Mouse (Mus musculus): ENCODE results near the gene C77080. TPM values are rescaled to one million over a fixed set of nuclear protein-coding genes. Genes with fewer than 3 reads are reported as not detected.

C77080 gene
- polyA plus RNA-seq, 1 experiment from 2014 or later, result 3.3 TPM

DNA sequence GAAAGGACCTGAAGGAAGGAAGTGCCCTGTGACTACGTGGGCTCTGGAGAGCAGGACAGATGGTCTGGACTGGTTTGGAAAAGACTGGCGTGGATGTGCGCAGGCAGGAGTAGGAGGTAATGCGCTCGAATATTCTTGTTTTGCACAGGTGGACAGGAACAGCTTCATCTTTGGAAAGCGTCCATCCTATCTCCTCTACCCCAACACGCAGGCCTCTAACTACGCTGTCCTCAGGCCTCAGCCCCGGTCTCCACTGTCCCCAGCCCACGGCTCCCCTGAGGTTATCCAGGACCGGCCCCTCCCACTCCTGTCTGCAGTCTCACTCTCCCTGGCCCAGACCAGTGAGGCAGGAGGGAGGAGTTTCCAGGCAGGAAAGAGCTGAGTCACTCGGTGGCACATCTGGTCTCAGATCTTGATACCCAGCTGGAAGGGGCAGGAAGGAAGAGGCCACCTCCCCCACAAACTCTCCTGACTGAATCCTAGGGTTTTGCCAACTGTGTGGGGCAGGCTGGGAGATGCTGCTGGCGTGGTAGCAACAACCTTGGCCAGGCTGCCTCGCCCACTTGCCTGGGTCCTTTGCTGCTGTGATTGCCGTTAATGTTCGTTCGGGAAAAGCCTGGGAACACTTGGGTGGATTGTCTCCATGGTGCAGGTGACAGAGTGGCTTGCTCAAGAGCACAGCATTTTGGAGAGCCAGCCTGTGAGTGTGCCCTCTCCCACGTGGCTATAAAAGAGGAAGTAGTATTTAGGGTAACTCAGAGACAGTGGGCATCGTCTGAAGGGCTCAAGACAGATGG is 2.2 kb upstream of the C77080 start:
- Histone ChIP-seq H3K27ac (peak overlapping the region; percentile 70), H3K27me3 (ENCODE audit: poor library complexity, severe bottlenecking) (peaks cover 16% of the 10 kb centered on the region; the same call in 1 of the 2 replicates), H3K36me3 (replicated peaks) (no peaks in the 10 kb centered on the region), H3K9me3 (no peaks in the 10 kb centered on the region), H3K4me1 (peaks cover 59% of the 10 kb centered on the region), H3K4me3 (0 out of 2 replicates have a peak overlapping the region, but pooled peaks have one; percentile 5)
- WGBS, result 47% methylated on average over 19 of the region's 19 CpGs
- no peak for DNase-seq (ENCODE audit: extremely low spot score, low spot score)

- 8% methylated on average over 6 of the region's 6 CpGs for WGBS
- peak overlapping the region; percentile 76 for H3K27ac ChIP-seq
- H3K27me3 ChIP-seq (ENCODE audit: poor library complexity, severe bottlenecking), result peaks cover 16% of the 10 kb centered on the region; the same call in 1 of the 2 replicates
- H3K4me3 ChIP-seq, result no peak overlapping the region
- no peaks in the 10 kb centered on the region for H3K9me3 ChIP-seq
- no peak for DNase-seq (ENCODE audit: extremely low spot score, low spot score)
- H3K4me1 ChIP-seq, result peaks cover 59% of the 10 kb centered on the region
- H3K36me3 ChIP-seq (replicated peaks), result no peaks in the 10 kb centered on the region
Observed at GRCm38 (mm10) chr4:129260678-129261077, 526 bp downstream of the C77080 start.

DNA sequence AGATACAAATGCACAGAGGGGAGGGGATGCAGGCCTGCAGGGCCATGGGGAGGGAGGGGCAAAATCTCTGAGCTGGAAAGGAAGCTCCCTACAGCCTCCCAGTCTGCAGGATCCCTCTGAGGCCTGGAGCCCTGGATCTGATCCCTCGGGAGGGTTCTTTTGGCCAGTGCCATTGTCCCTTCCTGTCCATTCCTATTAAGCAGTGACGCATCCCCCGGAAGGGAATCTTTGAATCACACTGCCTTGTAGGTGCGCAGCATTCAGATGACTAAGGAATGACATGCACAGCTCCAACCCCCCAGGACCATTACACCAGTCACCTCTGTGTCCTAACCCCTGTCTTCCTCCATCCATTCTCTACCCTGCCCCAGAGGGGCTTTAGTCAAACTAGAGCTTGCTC is 2.1 kb downstream of the C77080 start:
- Histone ChIP-seq H3K36me3 (replicated peaks) (no peaks in the 10 kb centered on the region), H3K27me3 (ENCODE audit: poor library complexity, severe bottlenecking) (peaks cover 16% of the 10 kb centered on the region; the same call in 1 of the 2 replicates), H3K27ac (peak overlapping the region; percentile 4; the same call in 1 of the 2 replicates), H3K4me3 (no peak overlapping the region), H3K4me1 (peaks cover 57% of the 10 kb centered on the region), H3K9me3 (no peaks in the 10 kb centered on the region)
- no peak for DNase-seq (ENCODE audit: extremely low spot score, low spot score)
- 46% methylated on average over 4 of the region's 4 CpGs for WGBS

DNA sequence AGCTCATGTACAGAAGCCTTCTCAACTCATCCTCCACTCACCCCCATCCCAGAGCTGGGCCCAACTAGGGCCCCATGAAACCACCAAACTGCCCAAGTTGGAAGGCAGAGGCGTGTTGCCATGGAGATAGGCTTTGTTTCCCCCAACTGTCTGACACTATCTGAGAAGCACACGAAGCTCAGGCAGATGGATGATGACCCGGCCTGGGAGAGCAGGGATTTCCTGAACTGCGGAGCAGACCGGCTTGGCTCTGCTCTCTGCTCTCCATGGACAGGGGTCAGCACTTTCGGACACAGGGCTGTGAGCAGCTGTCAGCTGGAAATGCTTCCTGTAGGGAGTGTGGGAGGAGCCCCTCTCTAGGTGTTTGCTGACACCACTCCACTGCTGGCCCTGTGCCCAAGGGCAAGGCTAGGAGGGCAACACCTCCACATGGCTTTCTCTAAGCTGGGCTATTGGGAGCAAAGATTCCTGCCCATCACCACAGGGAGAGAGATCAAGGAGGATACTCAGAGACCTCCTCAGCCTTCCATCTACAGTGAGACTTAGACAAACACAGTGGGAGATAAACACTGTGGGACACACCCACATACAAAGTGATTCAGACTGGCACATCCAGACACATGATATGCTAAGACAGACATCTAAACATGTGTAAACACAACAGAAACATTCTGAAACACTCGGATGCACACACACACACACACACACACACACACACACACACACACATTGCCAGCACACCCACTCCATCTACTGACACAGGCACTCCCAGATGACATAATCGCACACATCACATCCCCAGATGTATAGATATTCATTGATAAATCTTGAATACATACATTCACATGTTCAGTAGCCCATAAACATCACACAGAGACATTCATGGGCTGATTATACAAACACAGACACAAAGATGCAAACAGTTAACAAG is 4.5 kb downstream of the C77080 start:
- peak overlapping the region; percentile 51 for H3K27ac ChIP-seq
- H3K4me1 ChIP-seq, result peaks cover 49% of the 10 kb centered on the region
- WGBS, result 42% methylated on average over 8 of the region's 8 CpGs
- peaks cover 19% of the 10 kb centered on the region for H3K27me3 ChIP-seq (ENCODE audit: poor library complexity, severe bottlenecking)
- no peak for DNase-seq (ENCODE audit: extremely low spot score, low spot score)
- H3K9me3 ChIP-seq, result no peaks in the 10 kb centered on the region
- H3K36me3 ChIP-seq (replicated peaks), result no peaks in the 10 kb centered on the region
- H3K4me3 ChIP-seq, result no peak overlapping the region

DNA sequence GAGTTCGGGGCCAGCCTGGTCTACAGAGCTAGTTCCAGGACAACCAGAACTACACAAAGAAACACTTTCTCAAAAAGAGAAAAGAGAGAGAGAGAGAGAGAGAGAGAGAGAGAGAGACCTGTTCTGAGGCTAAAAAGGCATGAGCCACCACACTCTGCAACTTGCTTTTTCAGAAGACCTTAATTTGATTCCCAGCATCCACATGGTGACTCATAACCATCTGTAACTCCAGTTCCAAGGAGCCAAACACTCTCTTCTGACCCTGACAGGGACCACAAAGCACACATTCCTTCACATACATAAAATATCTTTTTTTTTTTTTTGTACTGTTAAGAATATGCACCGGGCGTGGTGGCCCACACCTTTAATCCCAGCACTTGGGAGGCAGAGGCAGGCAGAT is 6.6 kb downstream of the C77080 start:
- WGBS, result 91% methylated on average over 3 of the region's 3 CpGs
- no peak for DNase-seq (ENCODE audit: extremely low spot score, low spot score)
- H3K36me3 ChIP-seq (replicated peaks), result no peaks in the 10 kb centered on the region
- H3K4me3 ChIP-seq, result no peak overlapping the region
- no peak overlapping the region for H3K27ac ChIP-seq
- H3K27me3 ChIP-seq (ENCODE audit: poor library complexity, severe bottlenecking), result peaks cover 34% of the 10 kb centered on the region
- H3K4me1 ChIP-seq, result peaks cover 52% of the 10 kb centered on the region
- no peaks in the 10 kb centered on the region for H3K9me3 ChIP-seq

- DNase-seq (ENCODE audit: extremely low spot score, low spot score), result no peak
- WGBS, result 84% methylated on average over 2 of the region's 2 CpGs
- H3K36me3 ChIP-seq (replicated peaks), result no peaks in the 10 kb centered on the region
- H3K27me3 ChIP-seq (ENCODE audit: poor library complexity, severe bottlenecking), result peaks cover 55% of the 10 kb centered on the region
- no peak overlapping the region for H3K27ac ChIP-seq
- H3K9me3 ChIP-seq, result no peaks in the 10 kb centered on the region
- peaks cover 62% of the 10 kb centered on the region for H3K4me1 ChIP-seq
- no peak overlapping the region for H3K4me3 ChIP-seq
Observed at GRCm38 (mm10) chr4:129252492-129252891, 8.7 kb downstream of the C77080 start.

DNA sequence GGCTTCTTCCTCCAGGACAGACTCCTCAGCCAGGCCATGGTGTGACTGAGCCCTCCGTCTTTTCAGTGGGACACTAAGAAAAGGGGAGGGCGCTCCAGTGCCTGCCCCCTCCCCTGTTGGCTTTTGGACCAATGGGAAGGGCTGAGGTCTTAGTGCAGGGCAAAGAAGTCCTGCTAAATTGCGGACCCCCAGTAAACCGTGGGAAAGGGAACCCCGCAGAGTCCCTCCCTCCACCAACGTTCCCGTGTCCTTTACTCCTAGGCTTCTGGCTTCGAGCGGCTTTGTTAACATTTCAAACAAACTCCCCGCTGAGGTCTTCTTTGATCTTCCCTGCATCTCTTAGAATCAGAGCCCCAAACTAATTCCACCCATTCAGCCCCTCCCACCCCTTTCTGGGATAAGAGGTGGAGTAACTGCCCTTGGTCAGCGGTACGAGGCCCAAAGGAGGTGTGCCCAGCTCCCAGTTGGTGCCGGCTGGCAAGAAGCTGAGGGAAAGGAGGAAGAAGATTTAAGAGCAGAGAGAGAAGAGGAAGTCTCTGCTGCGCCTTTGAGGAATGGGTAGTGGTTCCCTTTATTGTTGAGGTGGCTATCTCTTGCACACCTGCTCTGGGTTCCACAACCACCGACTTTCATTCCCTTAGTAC is 9.6 kb downstream of the C77080 start:
- Histone ChIP-seq H3K4me3 (peak overlapping the region; percentile 35), H3K36me3 (replicated peaks) (no peaks in the 10 kb centered on the region), H3K27ac (peak overlapping the region; percentile 83), H3K4me1 (peaks cover 65% of the 10 kb centered on the region), H3K9me3 (no peaks in the 10 kb centered on the region), H3K27me3 (ENCODE audit: poor library complexity, severe bottlenecking) (peaks cover 64% of the 10 kb centered on the region)
- WGBS, result 2% methylated on average over 15 of the region's 15 CpGs
- peak; percentile 75 for DNase-seq (ENCODE audit: extremely low spot score, low spot score)

- Histone ChIP-seq H3K4me3 (peak overlapping the region; percentile 35), H3K27ac (peak overlapping the region; percentile 83), H3K4me1 (peaks cover 65% of the 10 kb centered on the region), H3K36me3 (replicated peaks) (no peaks in the 10 kb centered on the region), H3K9me3 (no peaks in the 10 kb centered on the region), H3K27me3 (ENCODE audit: poor library complexity, severe bottlenecking) (peaks cover 71% of the 10 kb centered on the region)
- DNase-seq (ENCODE audit: extremely low spot score, low spot score), result no peak
- 11% methylated on average over 15 of the region's 15 CpGs for WGBS
Observed at GRCm38 (mm10) chr4:129250759-129251481, 10.3 kb downstream of the C77080 start.

GRCm38 (mm10) chr4:129249288-129249687 is 11.9 kb downstream of the C77080 start:
- no peak for DNase-seq (ENCODE audit: extremely low spot score, low spot score)
- Histone ChIP-seq H3K27me3 (ENCODE audit: poor library complexity, severe bottlenecking) (peaks cover 87% of the 10 kb centered on the region), H3K27ac (no peak overlapping the region), H3K9me3 (no peaks in the 10 kb centered on the region), H3K36me3 (replicated peaks) (no peaks in the 10 kb centered on the region), H3K4me1 (peaks cover 70% of the 10 kb centered on the region), H3K4me3 (no peak overlapping the region)
- 11% methylated on average over 7 of the region's 7 CpGs for WGBS

GRCm38 (mm10) chr4:129248243-129248767 is 12.9 kb downstream of the C77080 start:
- peaks cover 70% of the 10 kb centered on the region for H3K4me1 ChIP-seq
- H3K4me3 ChIP-seq, result peak overlapping the region; percentile 64
- no peak for DNase-seq (ENCODE audit: extremely low spot score, low spot score)
- H3K36me3 ChIP-seq (replicated peaks), result no peaks in the 10 kb centered on the region
- peak overlapping the region; percentile 79 for H3K27ac ChIP-seq
- H3K27me3 ChIP-seq (ENCODE audit: poor library complexity, severe bottlenecking), result peaks cover 89% of the 10 kb centered on the region
- WGBS, result under 1% methylated on average over 53 of the region's 74 CpGs
- H3K9me3 ChIP-seq, result no peaks in the 10 kb centered on the region

DNA sequence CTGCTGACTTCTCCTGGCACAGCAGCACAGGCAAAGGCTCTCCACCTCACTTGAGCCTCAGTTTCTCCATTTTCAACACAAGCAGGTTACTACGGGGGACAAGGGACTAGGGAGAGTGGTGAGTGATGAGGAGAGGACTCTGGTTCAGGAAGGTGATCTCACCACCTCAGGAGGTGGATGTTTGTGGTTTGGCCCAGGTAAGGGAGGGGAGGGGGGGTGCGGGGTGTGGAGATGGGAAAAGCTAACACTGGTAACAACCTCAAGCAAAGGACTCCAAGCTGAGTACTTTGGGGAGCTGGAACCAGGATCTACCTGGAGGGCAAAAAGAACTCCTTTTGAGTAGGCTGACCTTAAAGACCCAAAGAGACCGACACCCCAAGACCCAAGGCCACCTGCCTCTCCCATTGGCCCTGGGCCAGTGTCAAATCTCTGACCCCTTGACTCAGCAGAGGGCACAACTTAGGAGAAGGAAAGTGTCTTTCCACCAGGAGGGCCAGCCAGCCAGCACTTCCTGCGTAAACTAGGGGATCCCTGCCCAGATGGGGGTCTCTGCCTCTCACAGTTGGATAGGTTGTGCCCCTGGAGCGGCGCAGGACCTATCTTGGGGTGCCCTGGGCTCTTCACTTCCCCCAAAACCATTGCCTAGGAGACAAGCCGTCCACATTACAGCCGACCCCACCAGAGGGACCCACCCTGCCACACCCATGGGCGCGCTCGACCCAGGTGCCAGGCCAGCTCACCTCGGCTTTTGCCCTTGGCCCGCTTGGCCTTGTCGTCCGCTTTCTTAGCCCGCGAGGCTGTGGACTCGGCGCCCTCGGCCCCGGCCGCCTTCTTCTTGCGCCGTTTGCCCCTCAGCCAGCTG is 13.6 kb downstream of the C77080 start:
- Histone ChIP-seq H3K4me3 (peak overlapping the region; percentile 64), H3K27ac (peak overlapping the region; percentile 79), H3K36me3 (replicated peaks) (no peaks in the 10 kb centered on the region), H3K27me3 (ENCODE audit: poor library complexity, severe bottlenecking) (peaks cover 83% of the 10 kb centered on the region), H3K4me1 (peaks cover 76% of the 10 kb centered on the region), H3K9me3 (no peaks in the 10 kb centered on the region)
- 9% methylated on average over 24 of the region's 24 CpGs for WGBS
- no peak for DNase-seq (ENCODE audit: extremely low spot score, low spot score)

All from forebrain, embryonic 10.5 days (tissue).